Mouse (Mus musculus) adrenal gland, postnatal 10 days (tissue): Measurements from ENCODE around the gene 1700020A23Rik. TPM values are rescaled to one million over a fixed set of nuclear protein-coding genes. Genes with fewer than 3 reads are reported as not detected.

Experiments used
- DNase-seq: peaks from one replicate; pipeline ENCODE4 v3.0.0; 2021; ENCODE audit warnings: mixed read lengths
- total RNA-seq, 2 experiments: library from RNA; stranded (reverse); gene quantifications; 2 replicates each; pipeline ENCODE4 v1.2.3; 2021

The 1700020A23Rik gene
- total RNA-seq, 2 experiments from 2014 or later: not detected

- DNase-seq: no peak
Observed at GRCm38 (mm10) chr2:130451086-130451726, 46.1 kb downstream of the 1700020A23Rik start.

GRCm38 (mm10) chr2:130451727-130452090, 46.6 kb downstream of the 1700020A23Rik start:
- DNase-seq: no peak

GRCm38 (mm10) chr2:130452266-130452665, 47.2 kb downstream of the 1700020A23Rik start:
- no peak for DNase-seq

DNA sequence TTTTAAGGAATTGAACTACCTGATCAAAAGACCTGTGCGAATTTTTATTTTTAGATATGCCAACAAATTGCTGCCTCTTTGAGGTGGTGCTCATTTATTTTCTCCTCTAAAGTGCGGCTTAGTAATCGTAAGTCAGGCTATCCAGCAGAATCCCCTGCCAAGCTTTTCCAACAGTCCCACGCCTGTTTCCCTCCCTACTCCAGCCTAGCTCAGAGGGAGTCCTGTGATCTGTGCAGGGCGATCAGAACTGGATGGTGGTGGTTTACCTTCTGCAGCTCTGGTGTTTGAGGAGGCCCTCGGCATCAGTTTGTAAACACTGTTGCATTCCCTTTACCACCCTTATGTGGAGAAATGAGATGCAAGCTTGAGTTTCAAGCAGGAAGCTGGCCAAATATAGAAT, 48.4 kb downstream of the 1700020A23Rik start:
- no peak for DNase-seq

GRCm38 (mm10) chr2:130454748-130455370, 49.8 kb downstream of the 1700020A23Rik start:
- DNase-seq: peak; percentile 35

Other genes with a start within 250 kb of the 1700020A23Rik start
- gene Snrpb, start 225.9 kb upstream of the 1700020A23Rik start, total RNA-seq: 100 to 1,000 TPM; 194 to 204 TPM
- not detected for gene Tmc2, start 210.1 kb upstream of the 1700020A23Rik start, total RNA-seq
- gene Nop56, start 130.8 kb upstream of the 1700020A23Rik start, total RNA-seq: 10 to 100 TPM; 94.0 to 94.6 TPM
- gene Idh3b, start 120.7 kb upstream of the 1700020A23Rik start, total RNA-seq: 100 to 1,000 TPM; 814 to 881 TPM
- gene Ebf4, start 110.1 kb upstream of the 1700020A23Rik start, total RNA-seq: 1 to 10 TPM; 4.5 to 6.2 TPM
- gene Cpxm1, start 7.7 kb upstream of the 1700020A23Rik start, total RNA-seq: 10 to 100 TPM; 15.8 to 16.8 TPM
- gene Gm28372, start within 50 bp of the 1700020A23Rik start, total RNA-seq: not detected
- gene Tmem239, start 1.2 kb downstream of the 1700020A23Rik start, total RNA-seq: not detected
- gene Vps16, start 19.1 kb downstream of the 1700020A23Rik start, total RNA-seq: 10 to 100 TPM; 57.5 to 58.1 TPM
- gene Pced1a, start 19.4 kb downstream of the 1700020A23Rik start, total RNA-seq: 10 to 100 TPM; 12.3 to 14.3 TPM
- 100 to 1,000 TPM in 1 of 2 experiments, 10 to 100 TPM in 1; 92.2 to 106 TPM for gene Ptpra, start 45.0 kb downstream of the 1700020A23Rik start, total RNA-seq
- 10 to 100 TPM; 69.8 to 74.0 TPM for gene Mrps26, start 158.5 kb downstream of the 1700020A23Rik start, total RNA-seq
- gene Oxt, start 170.9 kb downstream of the 1700020A23Rik start, total RNA-seq: not detected
- gene Avp, start 177.3 kb downstream of the 1700020A23Rik start, total RNA-seq: not detected
- gene Fastkd5, start 224.8 kb downstream of the 1700020A23Rik start, total RNA-seq: 10 to 100 TPM; 12.0 to 12.6 TPM
- gene Ubox5, start 224.8 kb downstream of the 1700020A23Rik start, total RNA-seq: 1 to 10 TPM; 5.5 to 5.6 TPM
- gene Lzts3, start 237.5 kb downstream of the 1700020A23Rik start, total RNA-seq: 1 to 10 TPM; 9.4 to 9.5 TPM